Mouse (Mus musculus): ENCODE data around the gene Dhx34. TPM values are rescaled to one million over a fixed set of nuclear protein-coding genes. Genes with fewer than 3 reads are reported as not detected.

Gene Dhx34
- polyA plus RNA-seq, 1 experiment from 2014 or later: 13.8 TPM

DNA sequence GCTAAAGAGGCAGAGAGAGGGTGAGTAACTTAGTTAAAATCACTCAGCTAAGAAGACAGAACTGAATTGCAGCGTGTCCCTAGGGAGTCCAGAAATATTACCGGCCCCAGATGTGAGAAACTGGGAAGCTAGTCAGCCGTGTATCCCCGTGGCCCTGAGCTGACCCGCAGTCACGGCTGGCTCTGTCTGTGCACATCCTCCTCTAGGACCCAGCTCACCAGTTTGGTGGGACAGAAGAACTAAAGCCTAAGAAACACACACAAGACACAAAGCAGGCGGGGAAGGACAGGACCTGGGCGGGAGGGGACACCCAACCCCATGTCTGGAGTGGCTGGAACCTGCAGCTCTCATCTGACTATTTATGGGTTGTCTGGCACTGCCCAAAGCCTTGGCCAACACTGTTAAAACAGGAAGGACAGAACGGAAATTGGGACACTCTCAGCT is 17.7 kb upstream of the Dhx34 start:
- H3K4me2 ChIP-seq (ENCODE audit: low read depth, low read length): no peak overlapping the region
- no peaks in the 10 kb centered on the region for H3K36me3 ChIP-seq (ENCODE audit: control insufficient read depth, insufficient read depth, low read length)
- no peaks in the 10 kb centered on the region for H3K9me3 ChIP-seq (ENCODE audit: control insufficient read depth, low read length)
- H3K4me3 ChIP-seq (ENCODE audit: low read length): no peak overlapping the region
- 52% methylated on average over 9 of the region's 9 CpGs for WGBS
- no peak for ATAC-seq (ENCODE audit: low read depth)
- H3K4me1 ChIP-seq (replicated peaks; ENCODE audit: control insufficient read depth, insufficient read depth, low read length): 0 out of 2 replicates have a peak, but pooled peaks cover 2% of the 10 kb centered on the region
- H3K27me3 ChIP-seq (ENCODE audit: control insufficient read depth, insufficient read depth, low read depth, low read length): no peaks in the 10 kb centered on the region
- no peak overlapping the region for H3K27ac ChIP-seq (ENCODE audit: low read length)
- no peak overlapping the region for H3K9ac ChIP-seq (ENCODE audit: low read length)

DNA sequence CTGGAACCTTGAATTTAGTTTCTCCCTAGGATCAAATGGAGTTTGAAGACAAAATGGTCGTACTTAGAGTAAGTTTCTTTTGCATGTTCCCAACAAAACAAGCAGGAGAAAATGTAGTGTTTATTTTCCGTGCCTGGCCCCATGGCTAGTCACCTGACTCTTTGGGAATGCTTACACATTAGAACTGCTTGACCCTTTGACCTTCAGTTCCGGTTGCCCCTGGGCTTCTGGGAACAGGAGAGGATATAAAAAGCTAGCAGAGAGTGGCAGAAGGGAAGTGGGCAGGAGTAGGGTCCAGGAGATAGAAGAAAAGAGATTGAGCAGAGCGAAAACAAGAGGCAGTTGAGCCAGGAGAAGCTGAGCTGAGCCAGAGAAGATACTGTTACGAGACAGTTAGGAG is 8.0 kb upstream of the Dhx34 start:
- Histone ChIP-seq H3K4me3 (ENCODE audit: low read length) (no peak overlapping the region), H3K27ac (ENCODE audit: low read length) (no peak overlapping the region), H3K9ac (ENCODE audit: low read length) (no peak overlapping the region), H3K4me2 (ENCODE audit: low read depth, low read length) (no peak overlapping the region), H3K9me3 (ENCODE audit: control insufficient read depth, low read length) (no peaks in the 10 kb centered on the region), H3K36me3 (ENCODE audit: control insufficient read depth, insufficient read depth, low read length) (no peaks in the 10 kb centered on the region), H3K27me3 (ENCODE audit: control insufficient read depth, insufficient read depth, low read depth, low read length) (no peaks in the 10 kb centered on the region; the same call in 1 of the 2 replicates), H3K4me1 (replicated peaks; ENCODE audit: control insufficient read depth, insufficient read depth, low read length) (peaks cover 9% of the 10 kb centered on the region; the same call in 1 of the 2 replicates)
- 29% methylated on average over 5 of the region's 5 CpGs for WGBS
- no peak for ATAC-seq (ENCODE audit: low read depth)

DNA sequence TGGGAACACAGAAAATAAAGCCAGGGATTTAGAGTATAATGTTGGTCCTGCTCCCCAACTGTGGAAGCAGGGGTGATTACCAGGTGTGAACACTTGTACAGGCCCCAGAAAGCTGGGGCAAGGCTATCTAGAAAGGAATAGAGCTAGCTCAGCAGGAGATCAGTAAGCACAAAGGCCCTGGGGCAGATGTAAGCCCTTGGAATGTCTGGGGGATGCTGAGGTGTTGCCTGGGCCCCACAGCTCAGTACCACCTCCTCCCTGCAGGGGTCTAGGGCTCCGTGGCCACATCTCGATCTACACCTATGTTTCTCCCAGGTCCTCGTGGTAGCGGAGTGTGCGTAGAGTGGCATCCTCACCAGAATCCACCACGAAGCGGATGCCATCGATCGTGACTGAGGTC is 7.9 kb downstream of the Dhx34 start:
- Histone ChIP-seq H3K27me3 (ENCODE audit: control insufficient read depth, insufficient read depth, low read depth, low read length) (no peaks in the 10 kb centered on the region), H3K36me3 (ENCODE audit: control insufficient read depth, insufficient read depth, low read length) (peaks cover 31% of the 10 kb centered on the region), H3K9ac (ENCODE audit: low read length) (no peak overlapping the region), H3K9me3 (ENCODE audit: control insufficient read depth, low read length) (no peaks in the 10 kb centered on the region), H3K4me3 (ENCODE audit: low read length) (no peak overlapping the region), H3K4me2 (ENCODE audit: low read depth, low read length) (no peak overlapping the region), H3K27ac (ENCODE audit: low read length) (no peak overlapping the region), H3K4me1 (replicated peaks; ENCODE audit: control insufficient read depth, insufficient read depth, low read length) (peaks cover 6% of the 10 kb centered on the region; the same call in 1 of the 2 replicates)
- 92% methylated on average over 9 of the region's 9 CpGs for WGBS
- ATAC-seq (ENCODE audit: low read depth): no peak

DNA sequence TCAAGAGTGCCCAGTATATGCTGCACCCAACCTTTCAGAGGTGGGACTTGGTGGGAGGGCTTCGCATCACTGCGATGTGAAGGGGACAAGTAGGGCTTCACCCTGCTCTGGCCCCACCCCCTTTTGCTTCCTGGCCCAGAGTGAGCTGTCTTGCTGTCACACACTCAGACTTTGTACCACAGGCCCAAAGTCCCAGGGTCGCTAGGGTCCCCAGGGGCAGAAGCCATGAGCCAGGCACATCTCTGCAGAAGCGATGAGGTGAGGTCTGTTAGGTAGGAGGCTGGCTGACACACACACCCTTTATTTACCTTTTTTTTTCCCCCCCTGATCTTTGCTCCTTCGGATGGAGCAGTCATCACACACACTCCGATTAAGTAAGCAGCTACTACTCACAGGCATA is 8.6 kb downstream of the Dhx34 start:
- ATAC-seq (ENCODE audit: low read depth): no peak
- Histone ChIP-seq H3K4me1 (replicated peaks; ENCODE audit: control insufficient read depth, insufficient read depth, low read length) (peaks cover 12% of the 10 kb centered on the region; the same call in 1 of the 2 replicates), H3K27ac (ENCODE audit: low read length) (no peak overlapping the region), H3K36me3 (ENCODE audit: control insufficient read depth, insufficient read depth, low read length) (peaks cover 31% of the 10 kb centered on the region), H3K9ac (ENCODE audit: low read length) (no peak overlapping the region), H3K4me3 (ENCODE audit: low read length) (no peak overlapping the region), H3K27me3 (ENCODE audit: control insufficient read depth, insufficient read depth, low read depth, low read length) (no peaks in the 10 kb centered on the region), H3K9me3 (ENCODE audit: control insufficient read depth, low read length) (no peaks in the 10 kb centered on the region), H3K4me2 (ENCODE audit: low read depth, low read length) (no peak overlapping the region)
- 89% methylated on average over 6 of the region's 6 CpGs for WGBS

DNA sequence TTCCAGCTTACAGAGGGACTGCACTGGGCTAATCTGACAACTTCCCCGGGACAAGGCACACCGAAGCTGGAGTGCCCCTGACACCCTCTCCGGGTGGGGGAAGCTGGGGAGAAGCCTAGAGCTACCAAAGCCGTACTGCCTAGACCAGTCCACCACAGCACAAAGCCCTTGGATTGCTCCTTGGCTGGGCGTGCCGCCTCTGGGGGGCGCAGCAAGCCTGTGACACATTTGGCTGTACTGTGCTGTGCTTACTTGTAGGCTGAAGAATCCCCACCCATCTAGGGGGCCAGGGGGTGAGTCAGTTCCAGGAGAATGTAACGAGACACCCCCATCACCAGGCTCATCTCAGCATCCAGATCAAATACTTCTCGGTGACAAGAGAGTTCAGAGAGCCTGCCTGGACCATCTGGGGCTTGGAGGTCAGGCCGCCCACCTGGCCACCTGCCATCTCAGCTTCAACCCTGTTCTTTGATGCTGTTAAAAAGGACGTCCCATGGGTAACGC is 10.9 kb downstream of the Dhx34 start:
- H3K4me1 ChIP-seq (replicated peaks; ENCODE audit: control insufficient read depth, insufficient read depth, low read length): peaks cover 12% of the 10 kb centered on the region; the same call in 1 of the 2 replicates
- H3K9me3 ChIP-seq (ENCODE audit: control insufficient read depth, low read length): no peaks in the 10 kb centered on the region
- H3K27me3 ChIP-seq (ENCODE audit: control insufficient read depth, insufficient read depth, low read depth, low read length): no peaks in the 10 kb centered on the region
- H3K4me3 ChIP-seq (ENCODE audit: low read length): no peak overlapping the region
- ATAC-seq (ENCODE audit: low read depth): no peak
- peaks cover 30% of the 10 kb centered on the region for H3K36me3 ChIP-seq (ENCODE audit: control insufficient read depth, insufficient read depth, low read length)
- 73% methylated on average over 12 of the region's 12 CpGs for WGBS
- H3K9ac ChIP-seq (ENCODE audit: low read length): no peak overlapping the region
- H3K4me2 ChIP-seq (ENCODE audit: low read depth, low read length): no peak overlapping the region
- H3K27ac ChIP-seq (ENCODE audit: low read length): no peak overlapping the region

DNA sequence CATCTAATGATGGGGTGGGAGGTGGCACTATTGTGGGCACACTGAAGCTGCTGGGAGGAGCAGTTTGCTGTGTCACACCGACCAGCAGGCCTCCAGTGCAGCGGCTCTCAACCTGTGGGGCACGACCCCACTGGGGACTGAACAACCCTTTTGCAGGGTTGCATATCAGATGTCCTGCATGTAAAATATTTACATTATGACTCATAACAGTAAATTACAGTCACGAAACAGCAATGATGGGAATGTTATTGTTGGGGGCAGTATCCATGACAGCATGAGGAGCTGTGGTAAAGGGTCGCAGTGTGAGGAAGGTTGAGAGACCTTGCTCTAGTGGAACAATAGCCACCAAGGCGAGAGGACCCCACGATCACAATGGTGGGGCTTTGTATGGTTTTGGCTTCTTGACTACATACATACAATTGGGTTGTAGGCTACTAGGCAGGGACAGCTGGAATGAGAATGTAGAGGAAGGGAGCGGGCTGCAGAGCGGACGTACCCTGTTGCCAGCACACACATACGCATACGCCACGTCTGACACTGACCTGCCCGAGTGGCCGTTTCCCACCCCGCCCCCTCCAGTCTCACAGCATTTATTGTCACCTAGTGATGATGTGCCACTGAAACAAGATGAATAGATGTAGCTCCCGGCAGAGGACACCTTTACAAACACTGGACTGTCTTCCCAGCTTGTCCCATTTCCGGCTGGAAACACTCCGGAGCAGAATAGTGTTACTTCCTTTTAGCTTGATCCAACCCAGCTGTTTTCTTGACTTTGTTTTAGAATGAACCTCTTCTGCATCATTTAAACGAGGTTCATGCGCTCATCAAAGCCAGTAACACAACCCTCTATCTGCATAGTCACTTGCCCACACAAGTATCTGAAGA is 12.8 kb downstream of the Dhx34 start:
- Histone ChIP-seq H3K27ac (ENCODE audit: low read length) (peak overlapping the region; percentile 58), H3K4me3 (ENCODE audit: low read length) (no peak overlapping the region)
- peak; percentile 64 for ATAC-seq (ENCODE audit: low read depth)

DNA sequence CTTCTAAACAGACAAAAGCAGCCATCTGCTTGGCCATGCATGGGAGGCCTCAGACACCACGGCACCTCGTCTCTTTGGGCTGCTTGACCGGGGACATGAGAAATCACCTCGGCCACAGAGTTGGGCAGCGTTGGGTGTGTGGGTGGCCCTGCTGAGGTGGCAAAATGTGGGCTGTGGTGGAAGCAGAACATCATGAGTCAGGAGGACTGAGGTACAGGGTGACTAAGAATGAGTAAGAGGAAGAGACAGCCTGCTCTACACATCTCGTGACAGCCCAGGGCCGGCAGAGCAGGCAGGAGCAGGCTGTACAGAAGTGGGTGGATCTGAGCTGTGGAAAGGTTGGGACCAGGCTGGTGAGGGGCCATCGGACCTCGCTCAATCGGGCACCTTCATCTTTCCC is 14.3 kb downstream of the Dhx34 start:
- Histone ChIP-seq H3K27ac (ENCODE audit: low read length) (no peak overlapping the region), H3K4me3 (ENCODE audit: low read length) (no peak overlapping the region), H3K36me3 (ENCODE audit: control insufficient read depth, insufficient read depth, low read length) (peaks cover 5% of the 10 kb centered on the region), H3K4me1 (replicated peaks; ENCODE audit: control insufficient read depth, insufficient read depth, low read length) (peaks cover 12% of the 10 kb centered on the region; the same call in 1 of the 2 replicates), H3K9me3 (ENCODE audit: control insufficient read depth, low read length) (no peaks in the 10 kb centered on the region), H3K4me2 (ENCODE audit: low read depth, low read length) (no peak overlapping the region), H3K27me3 (ENCODE audit: control insufficient read depth, insufficient read depth, low read depth, low read length) (no peaks in the 10 kb centered on the region), H3K9ac (ENCODE audit: low read length) (no peak overlapping the region)
- WGBS: 81% methylated on average over 10 of the region's 10 CpGs
- ATAC-seq (ENCODE audit: low read depth): no peak

More for the DNA sequence above, 12.8 kb downstream of the Dhx34 start:
- H3K9ac ChIP-seq (ENCODE audit: low read length): no peak overlapping the region
- no peaks in the 10 kb centered on the region for H3K27me3 ChIP-seq (ENCODE audit: control insufficient read depth, insufficient read depth, low read depth, low read length)
- H3K9me3 ChIP-seq (ENCODE audit: control insufficient read depth, low read length): no peaks in the 10 kb centered on the region
- H3K36me3 ChIP-seq (ENCODE audit: control insufficient read depth, insufficient read depth, low read length): peaks cover 11% of the 10 kb centered on the region
- H3K4me1 ChIP-seq (replicated peaks; ENCODE audit: control insufficient read depth, insufficient read depth, low read length): peaks cover 12% of the 10 kb centered on the region; the same call in 1 of the 2 replicates
- H3K4me2 ChIP-seq (ENCODE audit: low read depth, low read length): no peak overlapping the region
- WGBS: 56% methylated on average over 21 of the region's 21 CpGs

DNA sequence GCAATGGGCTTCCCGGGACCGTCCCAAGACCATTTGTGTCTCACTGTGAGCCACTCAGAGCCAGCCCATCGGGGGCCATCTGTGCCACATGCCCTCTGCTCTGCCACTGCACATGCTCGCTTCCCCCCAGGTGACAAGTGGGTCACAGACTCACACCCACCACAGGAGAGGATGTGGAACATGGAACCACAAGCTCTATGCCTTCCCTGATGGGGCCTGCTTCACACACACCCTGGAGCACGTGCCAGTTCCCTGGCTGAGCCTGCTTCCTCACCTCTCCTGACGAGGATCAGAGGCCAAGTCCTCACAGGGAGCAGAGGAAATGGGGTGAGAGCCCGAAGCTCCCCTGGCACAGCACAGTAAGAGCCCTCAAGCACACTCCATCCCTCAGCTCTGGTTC is 14.8 kb downstream of the Dhx34 start:
- no peak overlapping the region for H3K4me2 ChIP-seq (ENCODE audit: low read depth, low read length)
- H3K27me3 ChIP-seq (ENCODE audit: control insufficient read depth, insufficient read depth, low read depth, low read length): no peaks in the 10 kb centered on the region
- H3K9ac ChIP-seq (ENCODE audit: low read length): no peak overlapping the region
- H3K27ac ChIP-seq (ENCODE audit: low read length): no peak overlapping the region
- H3K36me3 ChIP-seq (ENCODE audit: control insufficient read depth, insufficient read depth, low read length): peaks cover 7% of the 10 kb centered on the region
- no peaks in the 10 kb centered on the region for H3K9me3 ChIP-seq (ENCODE audit: control insufficient read depth, low read length)
- WGBS: 81% methylated on average over 7 of the region's 7 CpGs
- no peak for ATAC-seq (ENCODE audit: low read depth)
- H3K4me1 ChIP-seq (replicated peaks; ENCODE audit: control insufficient read depth, insufficient read depth, low read length): peaks cover 12% of the 10 kb centered on the region; the same call in 1 of the 2 replicates
- no peak overlapping the region for H3K4me3 ChIP-seq (ENCODE audit: low read length)

DNA sequence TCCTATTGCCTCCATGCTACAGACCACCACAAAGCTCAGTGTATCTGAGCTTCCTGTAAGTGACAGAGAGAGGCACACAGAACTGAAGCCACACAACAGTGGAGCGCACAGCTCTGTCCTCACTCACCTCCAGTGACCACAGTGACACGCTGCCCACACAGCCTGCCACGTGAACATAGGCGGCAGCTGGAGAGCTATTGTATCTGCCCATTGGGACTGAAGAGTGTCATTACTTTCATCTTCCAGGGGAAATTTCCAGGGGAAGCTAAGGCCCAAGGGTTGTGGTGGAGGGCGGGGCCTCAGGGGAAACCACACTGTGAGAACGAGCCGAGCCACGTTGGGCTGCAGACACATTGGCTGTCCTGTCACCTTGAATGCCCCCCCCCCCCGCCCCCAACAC is 17.0 kb downstream of the Dhx34 start:
- 77% methylated on average over 9 of the region's 9 CpGs for WGBS
- H3K36me3 ChIP-seq (ENCODE audit: control insufficient read depth, insufficient read depth, low read length): peaks cover 5% of the 10 kb centered on the region
- no peak for ATAC-seq (ENCODE audit: low read depth)

More for the DNA sequence above, 17.0 kb downstream of the Dhx34 start:
- no peak overlapping the region for H3K27ac ChIP-seq (ENCODE audit: low read length)
- H3K4me2 ChIP-seq (ENCODE audit: low read depth, low read length): no peak overlapping the region
- H3K9ac ChIP-seq (ENCODE audit: low read length): no peak overlapping the region
- no peaks in the 10 kb centered on the region for H3K27me3 ChIP-seq (ENCODE audit: control insufficient read depth, insufficient read depth, low read depth, low read length)
- H3K4me1 ChIP-seq (replicated peaks; ENCODE audit: control insufficient read depth, insufficient read depth, low read length): peaks cover 12% of the 10 kb centered on the region; the same call in 1 of the 2 replicates
- H3K9me3 ChIP-seq (ENCODE audit: control insufficient read depth, low read length): no peaks in the 10 kb centered on the region
- H3K4me3 ChIP-seq (ENCODE audit: low read length): no peak overlapping the region

Measured in lung, embryonic 16.5 days (tissue).